9 mouse cellular contexts compared by ENCODE assay signal in the genomic region with DNA sequence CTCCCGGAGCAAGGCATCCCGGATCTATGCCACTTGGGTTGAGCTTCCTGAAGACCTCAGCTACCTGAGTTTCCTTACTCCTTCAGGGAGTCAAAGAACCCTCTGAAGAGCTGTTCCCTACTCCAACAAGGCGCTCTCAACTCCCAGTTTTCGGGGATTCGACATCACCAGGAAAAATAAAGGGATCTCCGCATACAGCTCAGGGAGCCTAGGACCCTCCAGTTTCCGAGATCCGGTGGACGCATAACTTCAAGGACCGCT. TPM values are rescaled to one million over a fixed set of nuclear protein-coding genes. Genes with fewer than 3 reads are reported as not detected.
A peak's percentile ranks its signal among the peaks of the same experiment; 100 is the strongest.
DNase-seq lines count a peak whose midpoint lies in the region; ATAC-seq and TF ChIP-seq lines count a peak whose summit lies in the region.
"Had no signal": no experiment of that assay in that cellular context is flagged by ENCODE, and none has a peak within 500 bp of the region (broad histone marks: within the 10 kb centered on the region; RNA-seq: fewer than 3 reads in every experiment).

No protein-coding gene starts in this region.

- H3K27ac ChIP-seq in heart, postnatal 0 days (ENCODE audit: low read depth): peak overlapping the region; percentile 50
- no peak overlapping the region for H3K27ac ChIP-seq in hindbrain, embryonic 13.5 days
- H3K27ac ChIP-seq in midbrain, embryonic 12.5 days (replicated peaks): 0 out of 2 replicates have a peak overlapping the region, but pooled peaks have one; percentile 26

- H3K9me3 ChIP-seq in heart, postnatal 0 days (replicated peaks; ENCODE audit: control insufficient read depth, low read length): no peaks in the 10 kb centered on the region
- H3K9me3 ChIP-seq in hindbrain, embryonic 13.5 days: no peaks in the 10 kb centered on the region
- no peaks in the 10 kb centered on the region for H3K9me3 ChIP-seq in midbrain, embryonic 12.5 days

- no peak for ATAC-seq in heart, postnatal 0 days (ENCODE audit: insufficient read depth, low read depth)
- ATAC-seq in hindbrain, embryonic 13.5 days (ENCODE audit: low FRiP score): peak; percentile 7
- peak; percentile 20; the same call in 1 of the 2 replicates for ATAC-seq in midbrain, embryonic 12.5 days (ENCODE audit: low FRiP score, low read depth)

- peak overlapping the region; percentile 96 for H3K4me2 ChIP-seq in heart, postnatal 0 days (ENCODE audit: low read depth, low read length)
- peak overlapping the region; percentile 99 for H3K4me2 ChIP-seq in hindbrain, embryonic 13.5 days
- H3K4me2 ChIP-seq in midbrain, embryonic 12.5 days (replicated peaks): peak overlapping the region; percentile 99

- 0 out of 2 replicates have a peak, but pooled peaks cover 3% of the 10 kb centered on the region for H3K36me3 ChIP-seq in heart, postnatal 0 days (replicated peaks; ENCODE audit: control insufficient read depth, insufficient read depth, low read length)
- H3K36me3 ChIP-seq in hindbrain, embryonic 13.5 days: no peaks in the 10 kb centered on the region
- no peaks in the 10 kb centered on the region for H3K36me3 ChIP-seq in midbrain, embryonic 12.5 days

- H3K9ac ChIP-seq in heart, postnatal 0 days (replicated peaks; ENCODE audit: low read depth, low read length): peak overlapping the region; percentile 79
- peak overlapping the region; percentile 75 for H3K9ac ChIP-seq in hindbrain, embryonic 13.5 days
- H3K9ac ChIP-seq in midbrain, embryonic 12.5 days (replicated peaks): peak overlapping the region; percentile 73

- DNase-seq in heart, postnatal 0 days (ENCODE audit: low spot score): no peak
- DNase-seq in heart, adult 8-10 months (ENCODE audit: low spot score): no peak
- DNase-seq in R1 (ENCODE audit: low read depth, low spot score): peak; percentile 49
- no peak for DNase-seq in right cerebral cortex, adult 2 months (ENCODE audit: low spot score in 2 of 2)
- no peak for DNase-seq in gastrocnemius, postnatal 36 days
- DNase-seq in gastrocnemius, adult 18-20 months (ENCODE audit: low spot score): no peak

- no peak for TF ChIP-seq EP300 in heart, postnatal 0 days (IDR thresholded peaks at IDR 0.05; ENCODE audit: low read depth)

- peak overlapping the region; percentile 76 for H3K4me3 ChIP-seq in heart, postnatal 0 days (ENCODE audit: low read depth, low read length)
- peak overlapping the region; percentile 55 for H3K4me3 ChIP-seq in hindbrain, embryonic 13.5 days
- H3K4me3 ChIP-seq in midbrain, embryonic 12.5 days: peak overlapping the region; percentile 69

- H3K4me1 ChIP-seq in heart, postnatal 0 days (ENCODE audit: control insufficient read depth, insufficient read depth): peaks cover 28% of the 10 kb centered on the region
- peaks cover 40% of the 10 kb centered on the region for H3K4me1 ChIP-seq in hindbrain, embryonic 13.5 days (replicated peaks)
- H3K4me1 ChIP-seq in midbrain, embryonic 12.5 days: peaks cover 36% of the 10 kb centered on the region

- no peaks in the 10 kb centered on the region for H3K27me3 ChIP-seq in heart, postnatal 0 days (ENCODE audit: control insufficient read depth, insufficient read depth, low read length)
- H3K27me3 ChIP-seq in hindbrain, embryonic 13.5 days: peaks cover 24% of the 10 kb centered on the region
- H3K27me3 ChIP-seq in midbrain, embryonic 12.5 days: peaks cover 9% of the 10 kb centered on the region; the same call in 1 of the 2 replicates

- no peak for TF ChIP-seq CTCF in heart, postnatal 0 days (IDR thresholded peaks at IDR 0.05; ENCODE audit: low read depth)

- intact Hi-C loops in gastrocnemius, postnatal 36 days (cut with DNase I): loop anchor here (2.0 kb wide), 1 partner anchor 21 kb away; no protein-coding TSS in a partner anchor

- WGBS in heart, postnatal 0 days: 0% methylated on average over 10 of the region's 10 CpGs
- WGBS in hindbrain, embryonic 13.5 days: under 1% methylated on average over 10 of the region's 10 CpGs
- WGBS in midbrain, embryonic 12.5 days: under 1% methylated on average over 10 of the region's 10 CpGs

RNA-seq across cellular contexts. Expression of a gene that starts 0.3 kb away (rescaled TPM):
- total RNA-seq in heart, postnatal 0 days (2014; rRNA removed; ENCODE audit: low replicate concordance): 55.8 and 81.4 TPM in 2 replicates
- 27.1 and 28.1 TPM in 2 replicates for polyA plus RNA-seq in heart, postnatal 0 days (2015; fragmentation: Nextera tagmentation; extraction: Ambion mirVana)
- total RNA-seq in heart, adult 8-10 months (2022): 10 to 100 TPM; 14.5 to 21.7 (median 17.7) TPM
- 8.6 and 8.7 TPM in 2 replicates for polyA plus RNA-seq in hindbrain, embryonic 13.5 days (2015; fragmentation: Nextera tagmentation; extraction: Ambion mirVana)
- 33.3 and 33.6 TPM in 2 replicates for polyA plus RNA-seq in midbrain, embryonic 12.5 days (2016; fragmentation: Nextera tagmentation; extraction: Ambion mirVana)
- total RNA-seq in gastrocnemius, postnatal 36 days (2021): 10 to 100 TPM; 15.2 to 18.6 TPM
- 10 to 100 TPM; 14.0 to 14.3 TPM for total RNA-seq in gastrocnemius, adult 18-20 months (2021)

RNA-seq across cellular contexts. Expression of a gene that starts 34.2 kb away (rescaled TPM):
- total RNA-seq in heart, postnatal 0 days (2014; rRNA removed; ENCODE audit: low replicate concordance): 128 and 148 TPM in 2 replicates
- polyA plus RNA-seq in heart, postnatal 0 days (2015; fragmentation: Nextera tagmentation; extraction: Ambion mirVana): 55.5 and 61.1 TPM in 2 replicates
- 10 to 100 TPM; 47.9 to 61.2 (median 49.1) TPM for total RNA-seq in heart, adult 8-10 months (2022)
- 159 and 172 TPM in 2 replicates for polyA plus RNA-seq in hindbrain, embryonic 13.5 days (2015; fragmentation: Nextera tagmentation; extraction: Ambion mirVana)
- polyA plus RNA-seq in midbrain, embryonic 12.5 days (2016; fragmentation: Nextera tagmentation; extraction: Ambion mirVana): 191 and 196 TPM in 2 replicates
- 10 to 100 TPM; 13.9 to 14.7 TPM for total RNA-seq in gastrocnemius, postnatal 36 days (2021)
- 10 to 100 TPM in 1 of 2 experiments, 1 to 10 TPM in 1; 9.8 to 13.6 TPM for total RNA-seq in gastrocnemius, adult 18-20 months (2021)

RNA-seq across cellular contexts. Expression of a gene that starts 35.0 kb away (rescaled TPM):
- total RNA-seq in heart, postnatal 0 days (2014; rRNA removed; ENCODE audit: low replicate concordance): 40.4 and 54.2 TPM in 2 replicates
- 28.0 and 28.9 TPM in 2 replicates for polyA plus RNA-seq in heart, postnatal 0 days (2015; fragmentation: Nextera tagmentation; extraction: Ambion mirVana)
- total RNA-seq in heart, adult 8-10 months (2022): 10 to 100 TPM; 47.3 to 56.4 (median 53.0) TPM
- 43.6 and 45.3 TPM in 2 replicates for polyA plus RNA-seq in hindbrain, embryonic 13.5 days (2015; fragmentation: Nextera tagmentation; extraction: Ambion mirVana)
- 36.9 and 41.2 TPM in 2 replicates for polyA plus RNA-seq in midbrain, embryonic 12.5 days (2016; fragmentation: Nextera tagmentation; extraction: Ambion mirVana)
- total RNA-seq in gastrocnemius, postnatal 36 days (2021): 10 to 100 TPM; 45.3 to 50.1 TPM
- 10 to 100 TPM; 51.7 to 58.0 TPM for total RNA-seq in gastrocnemius, adult 18-20 months (2021)

RNA-seq across cellular contexts. Expression of a gene that starts 43.3 kb away (rescaled TPM):
- total RNA-seq in heart, postnatal 0 days (2014; rRNA removed; ENCODE audit: low replicate concordance): 299 and 316 TPM in 2 replicates
- 215 and 216 TPM in 2 replicates for polyA plus RNA-seq in heart, postnatal 0 days (2015; fragmentation: Nextera tagmentation; extraction: Ambion mirVana)
- total RNA-seq in heart, adult 8-10 months (2022): 10 to 100 TPM; 65.2 to 74.9 (median 70.8) TPM
- 381 and 383 TPM in 2 replicates for polyA plus RNA-seq in hindbrain, embryonic 13.5 days (2015; fragmentation: Nextera tagmentation; extraction: Ambion mirVana)
- 278 and 285 TPM in 2 replicates for polyA plus RNA-seq in midbrain, embryonic 12.5 days (2016; fragmentation: Nextera tagmentation; extraction: Ambion mirVana)
- total RNA-seq in gastrocnemius, postnatal 36 days (2021): 10 to 100 TPM; 48.5 to 50.9 TPM
- 10 to 100 TPM; 44.5 to 46.8 TPM for total RNA-seq in gastrocnemius, adult 18-20 months (2021)

RNA-seq across cellular contexts. Expression of a gene that starts 59.8 kb away (rescaled TPM):
- not detected in 2 replicates for total RNA-seq in heart, postnatal 0 days (2014; rRNA removed; ENCODE audit: low replicate concordance)
- not detected in 2 replicates for polyA plus RNA-seq in heart, postnatal 0 days (2015; fragmentation: Nextera tagmentation; extraction: Ambion mirVana)
- not detected for total RNA-seq in heart, adult 8-10 months (2022)
- polyA plus RNA-seq in hindbrain, embryonic 13.5 days (2015; fragmentation: Nextera tagmentation; extraction: Ambion mirVana): not detected in 2 replicates
- not detected in 2 replicates for polyA plus RNA-seq in midbrain, embryonic 12.5 days (2016; fragmentation: Nextera tagmentation; extraction: Ambion mirVana)
- total RNA-seq in gastrocnemius, postnatal 36 days (2021): not detected
- total RNA-seq in gastrocnemius, adult 18-20 months (2021): not detected
- total RNA-seq: layer of hippocampus, postnatal 36 days had no signal
